8 mouse cellular contexts compared by ENCODE assay signal in genomic region chr4:109279689-109280458, GRCm38 (mm10). TPM values are rescaled to one million over a fixed set of nuclear protein-coding genes. Genes with fewer than 3 reads are reported as not detected.
DNase-seq lines count a peak whose midpoint lies in the region; ATAC-seq and TF ChIP-seq lines count a peak whose summit lies in the region.

Gene Eps15 (plus strand): TSS chr4:109280268.

- H3K9ac ChIP-seq in embryonic facial prominence, embryonic 14.5 days (ENCODE audit: low read depth, low read length): peak within 1 kb of the TSS; percentile 87
- H3K9ac ChIP-seq in limb, embryonic 14.5 days (ENCODE audit: low read depth, low read length, severe bottlenecking): peak within 1 kb of the TSS; percentile 86
- peak within 1 kb of the TSS; percentile 68 for H3K9ac ChIP-seq in midbrain, postnatal 0 days (replicated peaks; ENCODE audit: low read length, poor library complexity, severe bottlenecking)

- peak within 1 kb of the TSS; percentile 87 for H3K4me2 ChIP-seq in embryonic facial prominence, embryonic 14.5 days (ENCODE audit: low read depth, low read length)
- H3K4me2 ChIP-seq in limb, embryonic 14.5 days (replicated peaks; ENCODE audit: low read depth, low read length, severe bottlenecking): peak within 1 kb of the TSS; percentile 85
- peak within 1 kb of the TSS; percentile 81 for H3K4me2 ChIP-seq in midbrain, postnatal 0 days (ENCODE audit: low read depth, low read length, poor library complexity, severe bottlenecking)

- H3K27me3 ChIP-seq in embryonic facial prominence, embryonic 14.5 days (replicated peaks; ENCODE audit: control insufficient read depth, insufficient read depth, low read length): no peaks in the 10 kb centered on the region
- H3K27me3 ChIP-seq in limb, embryonic 14.5 days (ENCODE audit: control insufficient read depth, insufficient read depth, low read length): no peaks in the 10 kb centered on the region
- no peaks in the 10 kb centered on the region for H3K27me3 ChIP-seq in midbrain, postnatal 0 days (ENCODE audit: insufficient read depth, low read length)

- 8% methylated on average over 12 of the region's 44 CpGs for WGBS in embryonic facial prominence, embryonic 14.5 days
- WGBS in limb, embryonic 14.5 days: 5% methylated on average over 28 of the region's 44 CpGs
- 4% methylated on average over 38 of the region's 44 CpGs for WGBS in midbrain, postnatal 0 days

- peaks cover 12% of the 10 kb centered on the region; the same call in 1 of the 2 replicates for H3K4me1 ChIP-seq in embryonic facial prominence, embryonic 14.5 days (ENCODE audit: control insufficient read depth, insufficient read depth, low read length)
- H3K4me1 ChIP-seq in limb, embryonic 14.5 days (ENCODE audit: control insufficient read depth, insufficient read depth, low read length): peaks cover 12% of the 10 kb centered on the region
- H3K4me1 ChIP-seq in midbrain, postnatal 0 days (ENCODE audit: insufficient read depth, low read length): no peaks in the 10 kb centered on the region

- H3K27ac ChIP-seq in embryonic facial prominence, embryonic 14.5 days (replicated peaks; ENCODE audit: low read depth, low read length): peak within 1 kb of the TSS; percentile 84
- H3K27ac ChIP-seq in limb, embryonic 14.5 days (replicated peaks; ENCODE audit: low read depth, low read length): peak within 1 kb of the TSS; percentile 79
- H3K27ac ChIP-seq in midbrain, postnatal 0 days (ENCODE audit: low read depth, low read length): peak within 1 kb of the TSS; percentile 38; the same call in 1 of the 2 replicates

- peak within 1 kb of the TSS; percentile 85 for H3K4me3 ChIP-seq in embryonic facial prominence, embryonic 14.5 days (ENCODE audit: low read depth, low read length)
- peak within 1 kb of the TSS; percentile 83 for H3K4me3 ChIP-seq in limb, embryonic 14.5 days (replicated peaks; ENCODE audit: low read length)
- H3K4me3 ChIP-seq in midbrain, postnatal 0 days (ENCODE audit: low read depth, low read length): peak within 1 kb of the TSS; percentile 89

- no peak for TF ChIP-seq CTCF in midbrain, postnatal 0 days (IDR thresholded peaks at IDR 0.05)

- DNase-seq in 3T3-L1 (ENCODE audit: low read depth, low spot score): peak; percentile 88
- DNase-seq in adrenal gland, postnatal 4 days (ENCODE audit: low spot score in 2 of 2): peak; percentile 82 to 89
- DNase-seq in embryonic facial prominence, embryonic 14.5 days (ENCODE audit: low spot score): peak; percentile 95
- peak; percentile 91 for DNase-seq in heart, adult 8-10 months (ENCODE audit: low spot score)
- DNase-seq in kidney, adult 9 months: peak; percentile 94
- DNase-seq in limb, embryonic 14.5 days (ENCODE audit: low spot score): peak; percentile 82
- DNase-seq in midbrain, postnatal 0 days (ENCODE audit: low spot score): peak; percentile 87
- DNase-seq in spleen, postnatal 14 days (ENCODE audit: low spot score in 2 of 2): peak; percentile 89 to 95

- H3K36me3 ChIP-seq in embryonic facial prominence, embryonic 14.5 days (ENCODE audit: control insufficient read depth, insufficient read depth, low read length): no peaks in the 10 kb centered on the region
- H3K36me3 ChIP-seq in limb, embryonic 14.5 days (ENCODE audit: control insufficient read depth, insufficient read depth, low read length): no peaks in the 10 kb centered on the region
- H3K36me3 ChIP-seq in midbrain, postnatal 0 days (ENCODE audit: insufficient read depth, low read length): no peaks in the 10 kb centered on the region

- no peaks in the 10 kb centered on the region for H3K9me3 ChIP-seq in embryonic facial prominence, embryonic 14.5 days (ENCODE audit: control insufficient read depth, low read length)
- H3K9me3 ChIP-seq in limb, embryonic 14.5 days (ENCODE audit: control insufficient read depth, low read length): no peaks in the 10 kb centered on the region
- no peaks in the 10 kb centered on the region for H3K9me3 ChIP-seq in midbrain, postnatal 0 days (ENCODE audit: low read length)

- peak; percentile 97 for ATAC-seq in embryonic facial prominence, embryonic 14.5 days (ENCODE audit: low read depth)
- peak; percentile 96 for ATAC-seq in limb, embryonic 14.5 days (ENCODE audit: low FRiP score, low read depth)
- ATAC-seq in midbrain, postnatal 0 days (ENCODE audit: low FRiP score): peak; percentile 95

- TF ChIP-seq POLR2A in limb, embryonic 14.5 days (IDR thresholded peaks at IDR 0.05; ENCODE audit: borderline replicate concordance, extremely low read depth, insufficient read depth, insufficient read length): no peak

RNA-seq across cellular contexts. Expression of gene Eps15, which starts in this region (rescaled TPM):
- total RNA-seq in adrenal gland, postnatal 4 days (2021): 10 to 100 TPM; 71.2 to 79.8 TPM
- 40.9 and 45.3 TPM in 2 replicates for polyA plus RNA-seq in embryonic facial prominence, embryonic 14.5 days (2014; fragmentation: Nextera tagmentation; extraction: Ambion mirVana)
- 10 to 100 TPM; 40.2 to 48.6 (median 44.1) TPM for total RNA-seq in heart, adult 8-10 months (2022)
- 23.3 and 27.0 TPM in 2 replicates for polyA plus RNA-seq in limb, embryonic 14.5 days (2012; rRNA removed)
- polyA plus RNA-seq in limb, embryonic 14.5 days (2014; fragmentation: Nextera tagmentation; extraction: Ambion mirVana): 36.3 and 40.0 TPM in 2 replicates
- total RNA-seq in midbrain, postnatal 0 days (2014; rRNA removed): 102 and 148 TPM in 2 replicates
- polyA plus RNA-seq in midbrain, postnatal 0 days (2015; fragmentation: Nextera tagmentation; extraction: Ambion mirVana): 57.6 and 58.7 TPM in 2 replicates

Comparison
In these comparisons a context has a peak if more than half of its experiments do, and no peak if none do; other contexts are left out.
1. Peak in every context shown above with its lines: DNase-seq, ATAC-seq, H3K4me3 ChIP-seq and H3K27ac ChIP-seq.